Mouse (Mus musculus): ENCODE data around the gene Atg7. TPM values are rescaled to one million over a fixed set of nuclear protein-coding genes. Genes with fewer than 3 reads are reported as not detected.
"Not testable (repeated sequence)": the region's sequence is repeated elsewhere in the genome, so short reads cannot be mapped to it uniquely, and the experiment has no call there.

Atg7 gene
- polyA plus RNA-seq (2011; ENCODE audit: insufficient read depth, insufficient read length, low replicate concordance, missing spikeins) = 14.0 and 43.3 TPM in 2 replicates

GRCm38 (mm10) chr6:114642601-114643528 lies at the start of gene Atg7:
Gene Atg7, plus strand, starts transcription at chr6:114643097.
- no peaks in the 10 kb centered on the region; the same call in 1 of the 2 replicates for H3K4me1 ChIP-seq (ENCODE audit: control insufficient read depth, insufficient read depth, low read length)
- WGBS = under 1% methylated on average over 38 of the region's 38 CpGs
- TF ChIP-seq CTCF (IDR thresholded peaks at IDR 0.05; ENCODE audit: control insufficient read depth, insufficient read depth, low read length) (no peak), POLR2A (IDR thresholded peaks at IDR 0.05; ENCODE audit: borderline replicate concordance, control insufficient read depth, low read depth, low read length) (peak; percentile 92; the same call in 1 of the 2 replicates)
- peak within 1 kb of the TSS; percentile 82 for H3K4me3 ChIP-seq (replicated peaks; ENCODE audit: control insufficient read depth, low read depth, low read length)
- H3K27ac ChIP-seq (ENCODE audit: control insufficient read depth, insufficient read depth, low read depth, low read length, poor library complexity) = peak within 1 kb of the TSS; percentile 82

- not testable (repeated sequence) for H3K4me3 ChIP-seq (replicated peaks; ENCODE audit: control insufficient read depth, low read depth, low read length); H3K4me1 ChIP-seq (ENCODE audit: control insufficient read depth, insufficient read depth, low read length); H3K27ac ChIP-seq (ENCODE audit: control insufficient read depth, insufficient read depth, low read depth, low read length, poor library complexity)
- 11% methylated on average over 9 of the region's 17 CpGs for WGBS
Observed at GRCm38 (mm10) chr6:114614076-114614475, 28.8 kb upstream of the Atg7 start.

DNA sequence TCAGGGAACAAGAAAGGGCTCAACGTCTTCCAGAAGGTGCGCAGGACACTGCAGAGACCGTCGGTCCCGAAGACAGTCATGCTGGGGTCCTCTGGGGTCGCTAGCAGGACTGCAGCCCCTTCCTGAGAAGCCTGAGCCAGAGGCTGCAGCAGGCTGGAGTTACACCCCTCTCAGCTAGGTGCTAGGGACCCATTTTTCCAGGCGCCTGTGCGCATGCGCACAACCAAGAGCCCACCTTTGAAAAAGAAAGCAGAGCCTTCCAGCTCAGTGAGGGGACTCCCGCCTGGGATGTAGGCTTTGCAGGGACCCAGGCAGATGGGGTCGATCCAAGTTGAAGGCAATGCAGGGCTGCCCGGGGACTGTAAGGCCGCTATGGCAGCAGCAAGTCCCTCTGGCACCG lies 9.0 kb upstream of the Atg7 start:
- not testable (repeated sequence) for H3K4me1 ChIP-seq (ENCODE audit: control insufficient read depth, insufficient read depth, low read length); H3K27ac ChIP-seq (ENCODE audit: control insufficient read depth, insufficient read depth, low read depth, low read length, poor library complexity); H3K4me3 ChIP-seq (replicated peaks; ENCODE audit: control insufficient read depth, low read depth, low read length)
- WGBS = no CpG with 5 or more reads among the region's 14 CpGs

- peak overlapping the region; percentile 82 for H3K27ac ChIP-seq (ENCODE audit: control insufficient read depth, insufficient read depth, low read depth, low read length, poor library complexity)
- H3K4me1 ChIP-seq (ENCODE audit: control insufficient read depth, insufficient read depth, low read length) = no peaks in the 10 kb centered on the region; the same call in 1 of the 2 replicates
- TF ChIP-seq CTCF (IDR thresholded peaks at IDR 0.05; ENCODE audit: control insufficient read depth, insufficient read depth, low read length) (no peak), POLR2A (IDR thresholded peaks at IDR 0.05; ENCODE audit: borderline replicate concordance, control insufficient read depth, low read depth, low read length) (no peak)
- WGBS = 36% methylated on average over 8 of the region's 8 CpGs
- peak overlapping the region; percentile 82 for H3K4me3 ChIP-seq (replicated peaks; ENCODE audit: control insufficient read depth, low read depth, low read length)
Observed at GRCm38 (mm10) chr6:114643716-114644115, 819 bp downstream of the Atg7 start.

GRCm38 (mm10) chr6:114644531-114644930 lies 1.6 kb downstream of the Atg7 start:
- Histone ChIP-seq H3K4me1 (ENCODE audit: control insufficient read depth, insufficient read depth, low read length) (no peaks in the 10 kb centered on the region; the same call in 1 of the 2 replicates), H3K4me3 (replicated peaks; ENCODE audit: control insufficient read depth, low read depth, low read length) (no peak overlapping the region), H3K27ac (ENCODE audit: control insufficient read depth, insufficient read depth, low read depth, low read length, poor library complexity) (no peak overlapping the region)
- TF ChIP-seq POLR2A (IDR thresholded peaks at IDR 0.05; ENCODE audit: borderline replicate concordance, control insufficient read depth, low read depth, low read length) = no peak
- TF ChIP-seq CTCF (IDR thresholded peaks at IDR 0.05; ENCODE audit: control insufficient read depth, insufficient read depth, low read length) = no peak
- WGBS = 44% methylated on average over 1 of the region's 1 CpGs

DNA sequence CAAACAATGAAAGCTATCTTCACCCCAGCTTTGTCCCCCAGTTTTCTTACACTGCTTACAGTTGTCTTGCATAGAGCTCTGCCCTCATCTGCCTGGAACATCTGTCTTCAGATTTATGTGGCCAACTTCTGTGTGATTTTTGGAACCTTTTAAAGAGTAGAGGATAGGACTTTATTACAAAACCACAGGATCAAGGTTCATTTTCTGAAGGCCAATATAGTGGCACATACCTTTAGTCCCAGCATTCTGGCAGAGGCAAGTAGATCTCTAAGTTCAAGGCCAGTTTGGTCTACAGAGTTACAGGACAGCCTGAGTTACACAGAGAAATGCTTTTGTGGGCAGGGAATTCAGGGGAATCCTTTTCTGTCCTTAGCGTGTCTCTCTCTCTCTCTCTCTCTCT lies 3.3 kb downstream of the Atg7 start:
- Histone ChIP-seq H3K4me3 (replicated peaks; ENCODE audit: control insufficient read depth, low read depth, low read length) (no peak overlapping the region), H3K4me1 (ENCODE audit: control insufficient read depth, insufficient read depth, low read length) (no peaks in the 10 kb centered on the region; the same call in 1 of the 2 replicates), H3K27ac (ENCODE audit: control insufficient read depth, insufficient read depth, low read depth, low read length, poor library complexity) (no peak overlapping the region)
- no peak for TF ChIP-seq CTCF (IDR thresholded peaks at IDR 0.05; ENCODE audit: control insufficient read depth, insufficient read depth, low read length)
- no peak for TF ChIP-seq POLR2A (IDR thresholded peaks at IDR 0.05; ENCODE audit: borderline replicate concordance, control insufficient read depth, low read depth, low read length)
- WGBS = 79% methylated on average over 1 of the region's 1 CpGs

- H3K27ac ChIP-seq (ENCODE audit: control insufficient read depth, insufficient read depth, low read depth, low read length, poor library complexity) = no peak overlapping the region; the same call in 1 of the 2 replicates
- TF ChIP-seq POLR2A (IDR thresholded peaks at IDR 0.05; ENCODE audit: borderline replicate concordance, control insufficient read depth, low read depth, low read length) (no peak), CTCF (IDR thresholded peaks at IDR 0.05; ENCODE audit: control insufficient read depth, insufficient read depth, low read length) (no peak)
- H3K4me3 ChIP-seq (replicated peaks; ENCODE audit: control insufficient read depth, low read depth, low read length) = no peak overlapping the region
- H3K4me1 ChIP-seq (ENCODE audit: control insufficient read depth, insufficient read depth, low read length) = no peaks in the 10 kb centered on the region; the same call in 1 of the 2 replicates
- 69% methylated on average over 6 of the region's 6 CpGs for WGBS
Observed at GRCm38 (mm10) chr6:114647011-114647410, 4.1 kb downstream of the Atg7 start.

DNA sequence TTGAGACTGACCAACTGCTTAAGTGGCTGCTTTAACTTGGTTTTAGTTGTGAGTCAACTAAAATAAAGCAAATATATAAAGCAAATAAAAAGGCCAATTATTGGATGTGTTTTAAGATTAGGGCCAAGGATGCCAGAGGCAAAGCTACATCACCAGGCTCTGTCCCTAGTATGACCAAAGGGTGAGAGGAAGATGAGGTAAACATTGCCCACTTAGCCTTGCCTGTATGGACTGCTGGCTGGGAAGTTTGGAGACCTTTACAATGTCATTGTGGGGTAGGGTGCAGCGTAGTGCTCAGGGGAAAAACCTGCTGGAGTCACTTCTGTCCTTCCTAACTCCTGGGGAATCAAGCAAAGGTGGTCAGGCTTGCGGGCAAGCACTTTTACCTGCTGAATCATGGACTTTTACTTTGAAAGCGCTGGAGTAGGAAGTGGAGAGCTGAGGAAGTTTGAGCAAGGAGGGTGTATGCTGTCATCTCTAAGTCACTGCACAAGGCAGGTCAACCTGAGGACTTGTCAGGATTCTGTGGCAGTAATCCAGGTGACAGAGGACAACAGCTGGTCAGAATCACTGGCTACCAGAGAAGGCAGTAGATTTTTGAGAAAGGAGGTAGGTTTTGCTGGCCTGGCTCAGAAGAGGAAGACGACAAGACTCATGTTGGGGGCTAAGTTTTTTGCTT lies 5.6 kb downstream of the Atg7 start:
- no peaks in the 10 kb centered on the region; the same call in 1 of the 2 replicates for H3K4me1 ChIP-seq (ENCODE audit: control insufficient read depth, insufficient read depth, low read length)
- peak overlapping the region; percentile 82 for H3K27ac ChIP-seq (ENCODE audit: control insufficient read depth, insufficient read depth, low read depth, low read length, poor library complexity)
- H3K4me3 ChIP-seq (replicated peaks; ENCODE audit: control insufficient read depth, low read depth, low read length) = peak overlapping the region; percentile 73
- TF ChIP-seq CTCF (IDR thresholded peaks at IDR 0.05; ENCODE audit: control insufficient read depth, insufficient read depth, low read length) = no peak
- 13% methylated on average over 4 of the region's 4 CpGs for WGBS
